Mouse (Mus musculus) testis, adult 2 months (tissue): ENCODE data around the gene Ghrh.

Experiments used
- CTCF ChIP-seq: fragments of 200-500 bp; IDR thresholded peaks from 2 replicates; pipeline ENCODE4 v1.5.1; 2012; ENCODE audit warnings: low read depth, mild to moderate bottlenecking, inconsistent platforms, low read length, moderate library complexity; ENCODE audit not compliant: control insufficient read depth, insufficient read depth, insufficient replicate concordance
- POLR2A ChIP-seq: fragments of 200-500 bp; IDR thresholded peaks from 2 replicates; pipeline ENCODE4 v1.6.1; 2012; ENCODE audit warnings: low read depth, mild to moderate bottlenecking, inconsistent platforms, low read length, moderate library complexity; ENCODE audit not compliant: control insufficient read depth

- no peak for TF ChIP-seq POLR2A
- no peak for TF ChIP-seq CTCF
Measured at GRCm38 (mm10) chr2:157307715-157308265, 39.5 kb downstream of the Ghrh start.
